Mouse (Mus musculus) cerebellum, adult 18-20 months (tissue): Measurements from ENCODE around the gene Scgb1b17.
"Not testable (repeated sequence)": the region's sequence is repeated elsewhere in the genome, so short reads cannot be mapped to it uniquely, and the experiment has no call there.

Experiments used
- DNase-seq, 2 experiments: peaks; one replicate each; pipeline ENCODE4 v3.0.0; 2021

The Scgb1b17 gene

DNA sequence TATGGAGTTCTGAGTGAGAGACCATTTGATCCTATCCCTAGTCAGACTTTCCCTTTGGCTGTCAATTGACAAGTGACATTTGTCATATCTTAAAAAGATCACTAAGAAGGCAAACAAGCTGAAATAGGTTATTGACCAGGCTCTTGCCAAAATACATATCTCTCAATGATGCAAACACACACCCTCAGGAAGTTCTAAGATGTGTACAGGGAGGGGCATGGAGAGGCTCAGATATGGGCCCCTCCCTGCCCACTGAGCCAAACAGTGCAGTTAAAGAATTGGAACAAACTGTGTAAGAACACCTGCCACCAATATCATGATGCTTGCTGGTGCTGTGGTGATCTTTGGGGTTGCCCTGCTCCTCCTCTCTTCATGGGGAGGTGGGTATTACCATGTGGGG, at the start of gene Scgb1b17:
Gene Scgb1b17, plus strand, starts transcription at position 301 of the 400 bp plus-strand sequence.
- DNase-seq: not testable (repeated sequence)

DNA sequence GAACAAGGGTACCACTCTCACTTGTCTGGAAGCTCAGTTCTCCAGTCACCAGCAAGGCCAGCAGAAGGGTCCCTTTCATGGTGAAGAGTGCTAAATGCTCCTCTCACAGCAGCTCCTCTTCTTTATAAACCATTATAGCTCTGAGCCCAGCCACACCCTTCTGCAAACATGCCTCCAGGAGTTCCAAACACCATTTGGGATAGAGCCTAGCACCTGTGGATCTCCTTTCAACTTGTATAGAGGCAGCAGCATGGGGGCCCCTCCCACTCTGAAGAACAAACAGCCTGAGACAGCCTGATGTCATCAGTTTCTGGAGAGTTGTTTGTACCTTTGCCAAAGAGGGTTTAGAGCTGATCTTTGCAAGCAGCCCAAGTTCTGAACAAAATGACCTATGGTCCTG, 6.8 kb upstream of the Scgb1b17 start, which contains the start of gene Scgb2b17:
Gene Scgb2b17, minus strand, starts transcription at position 101 of the 400 bp plus-strand sequence.
- not testable (repeated sequence) for DNase-seq
